Mouse (Mus musculus) heart, postnatal 14 days (tissue): Measurements from ENCODE around the gene Bdp1. TPM values are rescaled to one million over a fixed set of nuclear protein-coding genes. Genes with fewer than 3 reads are reported as not detected.

Experiments
- DNase-seq, 2 experiments: peaks; one replicate each; pipeline ENCODE4 v3.0.0; 2021 to 2022
- intact Hi-C: fragments of 180-260 bp; cut with DNase I; formaldehyde crosslinking; loops from one replicate; pipeline ENCODE4 v1.15.1; 2025
- total RNA-seq, 2 experiments: library from RNA; stranded (reverse); gene quantifications; 2 replicates each; pipeline ENCODE4 v1.2.3; 2021

Bdp1 gene
- total RNA-seq, 2 experiments from 2014 or later: 29.2 to 30.3 TPM

GRCm38 (mm10) chr13:100014906-100015895 is 88.7 kb downstream of the Bdp1 start, which contains the start of gene Mccc2:
TSS of gene Mccc2 (minus strand) at chr13:100015639.
- intact Hi-C loops: loop anchor here (10.0 kb wide), 1 partner anchor 660 kb away; no protein-coding TSS in a partner anchor
- peak; percentile 84 to 85 for DNase-seq

- DNase-seq: no peak
- intact Hi-C loops: no loop called here
Measured at GRCm38 (mm10) chr13:100005911-100006496, 97.9 kb downstream of the Bdp1 start.

- peak; percentile 87 to 92 for DNase-seq
- intact Hi-C loops: loop anchor here (5.0 kb wide), 1 partner anchor 139 kb away; no protein-coding TSS in a partner anchor
Measured at GRCm38 (mm10) chr13:100001790-100002196, 102.1 kb downstream of the Bdp1 start.

- intact Hi-C loops: no loop called here
Measured at GRCm38 (mm10) chr13:99999078-99999477, 104.8 kb downstream of the Bdp1 start.

GRCm38 (mm10) chr13:99998099-99998498 is 105.8 kb downstream of the Bdp1 start:
- DNase-seq: no peak
- intact Hi-C loops: no loop called here

More at GRCm38 (mm10) chr13:99999078-99999477, 104.8 kb downstream of the Bdp1 start:
- DNase-seq: no peak

GRCm38 (mm10) chr13:99989592-99989991 is 114.3 kb downstream of the Bdp1 start:
- intact Hi-C loops: no loop called here
- no peak for DNase-seq

GRCm38 (mm10) chr13:99983320-99983719 is 120.5 kb downstream of the Bdp1 start:
- intact Hi-C loops: no loop called here

GRCm38 (mm10) chr13:99979406-99979805 is 124.5 kb downstream of the Bdp1 start:
- intact Hi-C loops: no loop called here

More at GRCm38 (mm10) chr13:99983320-99983719, 120.5 kb downstream of the Bdp1 start:
- no peak for DNase-seq

GRCm38 (mm10) chr13:99970089-99970488 is 133.8 kb downstream of the Bdp1 start:
- no peak for DNase-seq
- intact Hi-C loops: no loop called here

More at GRCm38 (mm10) chr13:99979406-99979805, 124.5 kb downstream of the Bdp1 start:
- no peak for DNase-seq

Other genes with a start within 250 kb of the Bdp1 start
- gene Cartpt, start 203.0 kb downstream of the Bdp1 start, total RNA-seq: under 1 TPM in 1 of 2 experiments, not detected in 1; 0.36 TPM
- gene Mccc2, start 88.4 kb downstream of the Bdp1 start, total RNA-seq: 10 to 100 TPM; 50.1 to 55.5 TPM
- 1 to 10 TPM; 8.9 to 10.0 TPM for gene Serf1, start 3.9 kb upstream of the Bdp1 start, total RNA-seq
- 10 to 100 TPM; 16.2 to 17.3 TPM for gene Smn1, start 20.8 kb upstream of the Bdp1 start, total RNA-seq
- gene Naip2, start 98.0 kb upstream of the Bdp1 start, total RNA-seq: under 1 TPM; 0.44 to 0.50 TPM
- gene Naip5, start 142.3 kb upstream of the Bdp1 start, total RNA-seq: under 1 TPM; 0.32 to 0.33 TPM
- under 1 TPM; 0.20 to 0.22 TPM for gene Naip6, start 213.6 kb upstream of the Bdp1 start, total RNA-seq